Mouse (Mus musculus) intestine, embryonic 16.5 days (tissue): ENCODE results near the gene Itfg2. TPM values are rescaled to one million over a fixed set of nuclear protein-coding genes. Genes with fewer than 3 reads are reported as not detected.

Source experiments
- polyA plus RNA-seq: library from polyadenylated mRNA; unstranded; fragments of >200 nt; fragmentation: Nextera tagmentation; extraction: Ambion mirVana; gene quantifications from 2 replicates; pipeline ENCODE4 v1.2.1, GENCODE M21; 2015

Gene Itfg2
- polyA plus RNA-seq, 1 experiment from 2014 or later, result 26.6 TPM

Other genes with a start within 250 kb of the Itfg2 start
- gene Tead4, start 124.1 kb downstream of the Itfg2 start, polyA plus RNA-seq, result 2.1 and 2.3 TPM in 2 replicates
- 10.1 and 11.3 TPM in 2 replicates for gene Tulp3, start 69.1 kb downstream of the Itfg2 start, polyA plus RNA-seq
- gene Rhno1, start 62.0 kb downstream of the Itfg2 start, polyA plus RNA-seq, result 85.9 and 95.7 TPM in 2 replicates
- 21.2 and 21.8 TPM in 2 replicates for gene Foxm1, start 62.0 kb downstream of the Itfg2 start, polyA plus RNA-seq
- gene Tex52, start 49.5 kb downstream of the Itfg2 start, polyA plus RNA-seq, result 0.22 TPM in 1 of 2 replicates, not detected in the other
- not detected in 2 replicates for gene Gm44596, start 49.4 kb downstream of the Itfg2 start, polyA plus RNA-seq
- gene Nrip2, start 25.6 kb downstream of the Itfg2 start, polyA plus RNA-seq, result 5.3 and 5.7 TPM in 2 replicates
- 461 and 516 TPM in 2 replicates for gene Fkbp4, start 13.7 kb upstream of the Itfg2 start, polyA plus RNA-seq
- gene Pzp, start 101.8 kb upstream of the Itfg2 start, polyA plus RNA-seq, result 2.2 and 4.8 TPM in 2 replicates
- gene A2ml1, start 156.7 kb upstream of the Itfg2 start, polyA plus RNA-seq, result 2.5 and 3.1 TPM in 2 replicates
- not detected in 2 replicates for gene Klrb1a, start 198.6 kb upstream of the Itfg2 start, polyA plus RNA-seq
- gene Clec2h, start 237.5 kb upstream of the Itfg2 start, polyA plus RNA-seq, result 26.4 and 41.6 TPM in 2 replicates